Mouse (Mus musculus) neural tube, embryonic 14.5 days (tissue): ENCODE data around the gene Olfr267. TPM values are rescaled to one million over a fixed set of nuclear protein-coding genes. Genes with fewer than 3 reads are reported as not detected.

ENCODE experiments used
- ATAC-seq: fragments of 200-750 bp; cut with Nextera tagmentation; 2 replicates; pipeline ENCODE4 v1.8.0; 2017; ENCODE audit warnings: low read depth, mild to moderate bottlenecking, moderate TSS enrichment, moderate library complexity
- H3K27ac ChIP-seq: fragments of 300-500 bp; sonication (generic); 2 replicates; pipeline ENCODE4 v1.5.1; 2014; ENCODE audit warnings: low read depth, mild to moderate bottlenecking, control low read depth, low read length, moderate library complexity, mixed read lengths
- H3K27me3 ChIP-seq: fragments of 300-500 bp; sonication (generic); 2 replicates; pipeline ENCODE4 v1.6.1; 2014; ENCODE audit warnings: low read length; ENCODE audit not compliant: control insufficient read depth, insufficient read depth
- H3K36me3 ChIP-seq: fragments of 300-500 bp; sonication (generic); 2 replicates; pipeline ENCODE4 v1.6.1; 2014; ENCODE audit warnings: low read length, mixed read lengths; ENCODE audit not compliant: control insufficient read depth, insufficient read depth
- H3K4me1 ChIP-seq: fragments of 300-500 bp; sonication (generic); 2 replicates; pipeline ENCODE4 v1.6.1; 2014; ENCODE audit warnings: low read length; ENCODE audit not compliant: control insufficient read depth, insufficient read depth
- H3K4me2 ChIP-seq: fragments of 300-500 bp; sonication (generic); 2 replicates; pipeline ENCODE4 v1.6.1; 2014; ENCODE audit warnings: mild to moderate bottlenecking, low read depth, low read length, control low read depth
- H3K4me3 ChIP-seq: fragments of 300-500 bp; sonication (generic); 2 replicates; pipeline ENCODE4 v1.5.1; 2014; ENCODE audit warnings: low read depth, low read length, control low read depth, mixed read lengths
- H3K9ac ChIP-seq: fragments of 300-500 bp; sonication (generic); replicated peaks from 2 replicates; pipeline ENCODE4 v1.6.1; 2014; ENCODE audit warnings: low read depth, mild to moderate bottlenecking, control low read depth, low read length, mixed read lengths
- H3K9me3 ChIP-seq: fragments of 300-500 bp; sonication (generic); 2 replicates; pipeline ENCODE4 v1.6.1; 2016; ENCODE audit warnings: low read length; ENCODE audit not compliant: control insufficient read depth
- WGBS: fragments of 180-500 bp; shearing (Covaris S2); extraction: QIAGEN DNeasy Blood & Tissue Kit; methylation state at CpG from one replicate; pipeline ENCODE4 v1.1.7; 2014; 5-methylcytosine and 5-hydroxymethylcytosine counted together
- polyA plus RNA-seq: library from polyadenylated mRNA; unstranded; fragments of >200 nt; fragmentation: Nextera tagmentation; extraction: Ambion mirVana; gene quantifications from 2 replicates; pipeline ENCODE4 v1.2.1, GENCODE M21; 2014

Gene Olfr267
- polyA plus RNA-seq, result 0.21 TPM in 1 of 2 replicates, not detected in the other

DNA sequence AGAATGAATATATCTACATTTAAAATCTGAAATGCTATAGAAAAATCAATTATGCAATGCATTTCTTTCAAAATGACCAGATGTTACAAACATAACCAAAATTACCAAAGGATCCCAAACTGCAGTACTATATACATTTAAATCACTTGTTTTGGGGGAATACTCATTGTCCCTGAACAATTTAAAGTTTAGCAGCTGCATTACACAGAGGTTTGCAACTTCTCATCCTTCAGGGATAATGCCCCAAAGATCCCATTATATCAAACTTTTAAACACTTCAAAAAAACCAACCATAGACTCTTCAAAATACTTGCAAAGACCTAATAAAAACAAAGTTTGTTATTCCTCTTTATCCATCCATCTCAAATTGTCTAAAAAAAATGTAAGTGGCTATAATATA is at the start of gene Olfr267:
Gene Olfr267, minus strand, starts transcription at position 101 of the 400 bp plus-strand sequence.
- Histone ChIP-seq H3K27me3 (no peaks in the 10 kb centered on the region), H3K4me3 (no peak within 1 kb of the TSS), H3K4me1 (no peaks in the 10 kb centered on the region), H3K9ac (no peak within 1 kb of the TSS), H3K4me2 (no peak within 1 kb of the TSS), H3K27ac (no peak within 1 kb of the TSS), H3K9me3 (no peaks in the 10 kb centered on the region), H3K36me3 (no peaks in the 10 kb centered on the region)
- no peak for ATAC-seq

DNA sequence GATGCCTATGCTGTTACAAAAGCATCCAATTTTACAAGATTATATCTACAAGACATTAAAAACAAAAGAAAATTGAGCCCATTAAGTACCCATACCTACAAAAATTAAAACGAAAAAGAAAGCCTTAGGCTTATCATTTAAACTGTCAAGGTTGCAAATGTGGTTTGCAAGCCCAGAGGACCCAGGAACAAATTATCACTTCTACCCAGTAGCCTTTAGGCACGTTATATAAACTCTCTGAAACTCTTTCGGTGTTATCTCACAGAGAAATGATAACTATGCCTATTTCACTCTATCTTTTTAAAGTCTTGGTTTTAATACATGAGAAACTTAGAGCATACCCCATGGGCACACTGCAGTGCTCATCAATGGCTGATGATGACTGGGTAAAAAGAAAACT is 45.4 kb upstream of the Olfr267 start:
- Histone ChIP-seq H3K4me2 (no peak overlapping the region), H3K27ac (no peak overlapping the region), H3K4me3 (no peak overlapping the region), H3K36me3 (peaks cover 19% of the 10 kb centered on the region; the same call in 1 of the 2 replicates), H3K9me3 (no peaks in the 10 kb centered on the region), H3K9ac (no peak overlapping the region), H3K27me3 (no peaks in the 10 kb centered on the region), H3K4me1 (no peaks in the 10 kb centered on the region)
- WGBS, result 87% methylated on average over 3 of the region's 3 CpGs
- ATAC-seq, result no peak

DNA sequence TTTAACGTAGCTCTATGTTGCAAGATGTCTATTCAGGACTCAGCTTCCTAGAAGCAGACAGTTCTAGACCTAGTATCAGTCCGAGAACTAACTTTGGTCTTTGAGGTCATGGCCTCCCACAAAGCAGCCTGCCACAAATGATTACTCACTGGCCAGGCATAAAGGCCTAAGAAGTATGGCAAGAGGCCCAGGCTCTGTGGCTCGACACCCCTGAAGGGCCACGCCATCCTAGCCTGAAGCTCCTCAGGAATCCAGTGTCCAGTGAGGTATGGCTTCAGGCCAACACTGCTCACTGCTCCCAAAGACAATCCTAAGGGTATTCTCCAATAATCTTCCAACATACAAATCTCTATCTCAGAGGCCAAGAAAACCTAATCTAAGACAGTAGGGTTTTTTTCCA is 38.4 kb upstream of the Olfr267 start:
- Histone ChIP-seq H3K36me3 (peaks cover 37% of the 10 kb centered on the region), H3K4me2 (no peak overlapping the region), H3K4me3 (no peak overlapping the region), H3K27me3 (no peaks in the 10 kb centered on the region), H3K9ac (no peak overlapping the region), H3K27ac (no peak overlapping the region), H3K9me3 (no peaks in the 10 kb centered on the region), H3K4me1 (no peaks in the 10 kb centered on the region)
- no peak for ATAC-seq
- WGBS, result 84% methylated on average over 4 of the region's 4 CpGs

- H3K4me3 ChIP-seq, result no peak overlapping the region
- no peaks in the 10 kb centered on the region for H3K36me3 ChIP-seq
- H3K9me3 ChIP-seq, result no peaks in the 10 kb centered on the region
- no peaks in the 10 kb centered on the region for H3K4me1 ChIP-seq
- ATAC-seq, result no peak
- no peak overlapping the region for H3K27ac ChIP-seq
- H3K9ac ChIP-seq, result no peak overlapping the region
- no peak overlapping the region for H3K4me2 ChIP-seq
- no peaks in the 10 kb centered on the region for H3K27me3 ChIP-seq
- 84% methylated on average over 3 of the region's 3 CpGs for WGBS
Measured at GRCm38 (mm10) chr4:58786659-58787058, 857 bp downstream of the Olfr267 start.

DNA sequence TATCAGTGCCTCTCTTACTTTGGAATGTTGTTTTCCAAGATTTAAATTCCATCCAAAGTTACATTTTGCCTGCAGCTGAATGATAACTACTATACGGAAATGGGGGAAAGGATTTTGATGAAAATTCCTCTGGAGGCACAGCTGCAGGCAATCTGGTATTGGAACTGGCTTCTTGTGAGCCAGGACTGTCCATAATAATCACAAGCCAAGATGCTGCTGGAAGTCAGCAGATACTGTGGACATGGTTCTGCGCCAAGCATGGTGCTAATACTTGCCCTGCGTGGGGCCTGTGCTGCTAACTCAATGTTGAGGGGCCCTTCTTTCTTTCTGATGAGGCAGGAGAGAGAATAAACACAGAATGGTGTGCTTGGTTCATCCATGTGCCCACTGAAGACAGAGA is 24.1 kb downstream of the Olfr267 start:
- no peaks in the 10 kb centered on the region for H3K27me3 ChIP-seq
- no peak overlapping the region for H3K4me2 ChIP-seq
- no peak for ATAC-seq
- no peak overlapping the region for H3K27ac ChIP-seq
- H3K4me3 ChIP-seq, result no peak overlapping the region
- H3K36me3 ChIP-seq, result no peaks in the 10 kb centered on the region
- 93% methylated on average over 3 of the region's 3 CpGs for WGBS
- H3K9me3 ChIP-seq, result no peaks in the 10 kb centered on the region
- H3K4me1 ChIP-seq, result no peaks in the 10 kb centered on the region
- H3K9ac ChIP-seq, result no peak overlapping the region

GRCm38 (mm10) chr4:58749510-58749909 is 38.0 kb downstream of the Olfr267 start:
- Histone ChIP-seq H3K27ac (no peak overlapping the region), H3K27me3 (no peaks in the 10 kb centered on the region), H3K4me2 (no peak overlapping the region), H3K4me1 (no peaks in the 10 kb centered on the region), H3K36me3 (no peaks in the 10 kb centered on the region), H3K9me3 (no peaks in the 10 kb centered on the region), H3K9ac (no peak overlapping the region), H3K4me3 (no peak overlapping the region)
- whole genome bisulfite sequencing, result 68% methylated on average over 2 of the region's 2 CpGs
- no peak for ATAC-seq

- H3K4me3 ChIP-seq, result no peak overlapping the region
- no peak overlapping the region for H3K27ac ChIP-seq
- WGBS, result 60% methylated on average over 10 of the region's 10 CpGs
- H3K9me3 ChIP-seq, result no peaks in the 10 kb centered on the region
- no peak overlapping the region for H3K9ac ChIP-seq
- H3K36me3 ChIP-seq, result no peaks in the 10 kb centered on the region
- H3K27me3 ChIP-seq, result no peaks in the 10 kb centered on the region
- no peaks in the 10 kb centered on the region for H3K4me1 ChIP-seq
- H3K4me2 ChIP-seq, result no peak overlapping the region
- no peak for ATAC-seq
Measured at GRCm38 (mm10) chr4:58749101-58749500, 38.4 kb downstream of the Olfr267 start.

DNA sequence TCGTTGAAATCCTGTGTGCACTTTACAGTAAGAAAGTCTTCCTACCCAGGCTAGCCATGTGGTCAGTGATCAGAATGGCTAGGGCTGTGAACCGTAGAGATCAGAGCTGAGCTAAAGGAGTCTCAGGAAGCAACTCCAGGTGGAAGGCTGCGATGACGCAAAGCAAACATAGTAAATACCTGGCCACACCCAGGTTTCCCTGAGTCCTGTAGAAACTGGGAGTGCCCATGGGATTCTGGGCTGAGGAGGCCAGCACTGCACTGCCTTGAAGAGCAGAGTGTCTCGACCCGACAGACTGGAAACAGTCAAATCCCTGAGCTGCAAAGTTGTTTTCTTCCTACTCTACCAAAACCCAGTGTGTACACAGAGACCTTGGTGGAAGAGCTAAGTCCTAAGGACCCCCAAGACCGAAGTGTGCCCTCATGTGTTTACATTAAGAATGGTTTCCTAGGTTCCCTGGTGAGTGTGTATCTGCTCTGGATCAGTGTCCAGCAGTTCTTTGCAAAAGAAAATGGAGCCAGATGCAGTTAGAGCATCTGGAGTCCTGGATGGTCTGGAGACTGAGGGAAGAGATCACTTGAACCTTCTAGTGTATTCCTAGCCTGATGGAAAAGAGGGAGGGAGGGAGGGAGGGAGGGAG is 41.8 kb downstream of the Olfr267 start:
- Histone ChIP-seq H3K27me3 (no peaks in the 10 kb centered on the region), H3K27ac (no peak overlapping the region), H3K4me3 (no peak overlapping the region), H3K9me3 (no peaks in the 10 kb centered on the region), H3K4me2 (no peak overlapping the region), H3K9ac (no peak overlapping the region), H3K36me3 (no peaks in the 10 kb centered on the region), H3K4me1 (no peaks in the 10 kb centered on the region)
- 88% methylated on average over 7 of the region's 7 CpGs for WGBS
- no peak for ATAC-seq

- Histone ChIP-seq H3K4me1 (no peaks in the 10 kb centered on the region), H3K9ac (no peak overlapping the region), H3K9me3 (no peaks in the 10 kb centered on the region), H3K27ac (no peak overlapping the region), H3K4me2 (no peak overlapping the region), H3K36me3 (no peaks in the 10 kb centered on the region), H3K27me3 (no peaks in the 10 kb centered on the region), H3K4me3 (no peak overlapping the region)
- WGBS, result 71% methylated on average over 18 of the region's 18 CpGs
- ATAC-seq, result peak; percentile 28; the same call in 1 of the 2 replicates
Measured at GRCm38 (mm10) chr4:58736867-58737633, 50.5 kb downstream of the Olfr267 start.
